Mouse (Mus musculus): ENCODE measurements at regions not wholly inside any gene's neighbourhood (a gene's known extent, or its start where the extent isn't known, plus 50 kb on each side); places are given as distances from the start of the nearest gene placed in this dataset.

DNA sequence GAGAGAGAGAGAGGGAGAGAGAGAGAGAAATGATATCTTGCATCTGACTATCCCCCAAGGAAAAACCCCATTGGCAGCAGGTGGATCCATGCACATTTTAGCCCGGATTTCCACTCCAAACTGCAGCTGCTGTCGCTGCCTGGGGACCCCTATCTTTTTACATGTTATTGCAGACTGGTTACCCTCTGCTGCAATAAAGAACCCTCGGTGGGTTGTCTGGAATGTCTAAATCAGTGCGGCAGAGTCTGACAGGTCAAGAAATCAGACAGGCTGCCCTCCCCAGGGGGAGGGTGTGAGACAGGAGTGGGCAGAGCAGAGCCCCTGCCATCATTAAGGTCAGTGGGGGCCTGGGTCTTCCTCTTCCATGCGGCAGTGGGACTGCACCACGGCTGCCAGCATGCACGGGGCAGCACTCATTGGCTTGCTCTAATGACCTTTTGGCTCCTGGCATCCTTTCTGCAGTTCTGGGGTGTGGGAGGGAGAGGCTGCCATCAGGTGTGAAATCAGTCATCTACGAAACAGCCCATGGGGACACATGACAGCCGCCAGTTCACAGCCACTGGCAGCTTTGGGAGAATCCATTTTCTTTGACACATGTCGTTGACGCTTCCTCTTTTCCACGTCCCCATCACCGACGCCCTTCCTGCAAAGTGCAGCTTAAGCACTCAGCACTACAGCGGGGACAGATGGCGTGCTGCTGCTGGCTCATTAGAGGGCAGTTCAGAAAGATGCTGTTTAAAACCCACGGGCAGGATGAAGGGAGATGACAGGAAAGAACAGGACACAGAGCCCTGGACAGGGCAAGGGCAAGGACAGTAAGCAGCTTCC is 256.8 kb upstream of the Sulf2 start:
- no peak for ATAC-seq (replicated peaks; ENCODE audit: low FRiP score, low TSS enrichment, poor library complexity, severe bottlenecking)

DNA sequence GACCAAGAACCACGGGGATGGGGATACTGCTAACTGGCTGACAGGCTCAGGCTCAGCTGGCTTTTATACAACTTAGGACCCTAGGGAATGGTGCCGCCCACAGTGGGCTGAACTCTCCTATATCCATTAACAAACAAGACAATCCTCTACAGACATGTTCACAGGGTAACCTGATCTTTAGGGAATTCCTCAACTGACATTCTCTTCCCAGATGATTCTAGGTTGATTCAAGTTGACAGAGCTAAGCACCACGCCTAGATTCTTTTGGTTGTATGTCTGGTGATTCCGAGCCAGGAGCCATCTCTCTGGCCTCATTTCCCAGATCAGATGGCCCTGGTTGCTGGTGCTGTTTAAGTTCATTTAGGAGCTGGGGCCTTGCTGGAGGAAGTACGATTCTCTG is 253.9 kb upstream of the Sulf2 start:
- ATAC-seq (replicated peaks; ENCODE audit: low FRiP score, low TSS enrichment, poor library complexity, severe bottlenecking), result no peak

DNA sequence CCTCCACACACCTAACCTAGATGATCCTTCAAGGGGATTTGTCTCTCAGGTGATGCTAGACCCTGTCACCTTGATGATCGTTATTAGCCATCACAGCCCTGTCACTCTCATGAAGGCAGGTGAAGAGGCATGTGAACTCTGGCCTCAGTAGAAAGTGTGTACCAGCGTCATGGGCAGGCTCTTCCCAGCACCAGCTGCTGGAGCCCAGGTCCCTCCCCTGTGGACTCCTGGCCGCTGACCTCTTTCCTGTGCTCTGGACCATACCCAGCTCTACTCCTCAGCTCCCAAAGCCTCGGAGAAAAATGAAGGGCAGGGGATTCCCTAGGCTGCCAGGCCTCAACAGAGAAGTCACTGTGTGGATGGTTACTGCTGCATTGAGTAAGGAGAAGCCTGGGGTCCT is 253.3 kb upstream of the Sulf2 start:
- ATAC-seq (replicated peaks; ENCODE audit: low FRiP score, low TSS enrichment, poor library complexity, severe bottlenecking), result no peak

DNA sequence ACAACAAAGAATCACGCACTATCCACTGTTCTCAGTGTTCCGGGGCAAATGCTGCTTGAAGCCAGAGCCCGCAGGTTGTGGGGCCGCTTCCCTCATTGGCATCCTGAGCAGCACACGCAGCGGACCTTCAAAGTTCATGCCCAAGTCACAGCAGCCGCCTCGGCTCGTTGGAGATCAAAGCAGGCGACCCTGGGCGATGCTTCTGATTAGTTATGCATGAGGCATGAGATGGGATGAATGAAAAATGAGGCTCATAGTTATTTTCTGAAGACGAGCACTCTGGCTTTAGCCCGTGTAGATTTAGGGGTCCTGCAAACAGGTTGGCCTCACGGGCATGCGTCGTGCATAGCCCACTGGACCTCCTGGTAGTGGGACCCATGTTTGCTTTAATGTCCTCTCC is 252.5 kb upstream of the Sulf2 start:
- no peak for ATAC-seq (replicated peaks; ENCODE audit: low FRiP score, low TSS enrichment, poor library complexity, severe bottlenecking)

DNA sequence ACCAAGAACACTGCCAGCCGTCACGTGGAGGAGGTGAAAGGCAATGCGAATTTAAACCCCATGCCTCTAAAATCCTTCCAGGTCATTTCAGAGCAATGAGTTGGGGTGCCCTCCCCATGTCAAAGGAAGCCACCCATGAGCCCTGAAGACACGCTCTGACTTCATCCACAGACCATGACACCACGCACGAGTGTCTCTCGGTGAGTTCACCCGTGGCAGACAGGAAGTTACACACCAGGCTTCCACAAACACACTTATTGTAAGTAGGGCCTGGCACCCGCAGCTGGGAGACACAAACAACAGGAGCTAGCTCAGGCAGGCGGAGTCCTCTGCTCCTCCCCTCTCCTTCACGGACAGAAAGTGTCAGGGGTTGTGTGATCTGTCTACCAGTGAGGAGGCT is 251.4 kb upstream of the Sulf2 start:
- no peak for ATAC-seq (replicated peaks; ENCODE audit: low FRiP score, low TSS enrichment, poor library complexity, severe bottlenecking)

DNA sequence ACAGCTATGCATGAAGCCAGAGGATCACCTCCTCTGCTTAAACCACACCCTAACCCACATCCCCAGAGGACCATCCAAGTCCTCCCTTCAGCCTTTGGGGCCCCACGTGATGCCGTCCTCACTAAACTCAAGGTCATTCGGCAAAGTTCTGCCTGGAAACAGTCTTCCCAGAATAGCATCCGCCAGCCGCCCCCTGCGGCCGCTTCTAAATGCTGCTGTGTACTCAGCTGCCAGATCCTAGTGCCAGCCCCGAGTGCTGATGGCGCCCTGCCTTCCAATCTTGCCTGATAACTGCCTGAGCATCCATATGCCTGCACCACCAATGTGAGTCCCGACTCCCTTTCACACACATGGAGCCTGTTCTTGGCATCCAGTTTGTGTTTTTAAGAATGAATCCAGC is 247.9 kb upstream of the Sulf2 start:
- no peak for ATAC-seq (replicated peaks; ENCODE audit: low FRiP score, low TSS enrichment, poor library complexity, severe bottlenecking)

DNA sequence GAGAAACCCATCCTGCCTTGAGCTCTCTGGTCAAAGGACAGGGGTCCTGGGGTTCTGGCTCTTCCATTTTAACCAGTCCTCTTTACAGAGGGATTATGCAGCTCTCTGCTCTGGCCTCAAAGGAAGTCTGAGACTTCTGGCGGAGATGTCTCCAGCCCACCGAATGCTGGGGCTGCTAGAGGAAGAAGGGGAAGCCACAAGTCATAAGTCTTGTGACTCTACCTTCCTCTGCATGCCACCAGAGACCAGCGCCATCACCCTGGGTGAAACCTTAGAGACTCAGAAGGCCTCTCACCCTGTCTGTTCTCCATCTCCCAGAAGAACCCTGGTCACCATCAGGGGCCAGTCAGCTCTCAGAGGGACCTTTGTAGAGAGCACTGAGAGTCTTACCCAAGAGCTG is 246.4 kb upstream of the Sulf2 start:
- ATAC-seq (replicated peaks; ENCODE audit: low FRiP score, low TSS enrichment, poor library complexity, severe bottlenecking), result no peak

DNA sequence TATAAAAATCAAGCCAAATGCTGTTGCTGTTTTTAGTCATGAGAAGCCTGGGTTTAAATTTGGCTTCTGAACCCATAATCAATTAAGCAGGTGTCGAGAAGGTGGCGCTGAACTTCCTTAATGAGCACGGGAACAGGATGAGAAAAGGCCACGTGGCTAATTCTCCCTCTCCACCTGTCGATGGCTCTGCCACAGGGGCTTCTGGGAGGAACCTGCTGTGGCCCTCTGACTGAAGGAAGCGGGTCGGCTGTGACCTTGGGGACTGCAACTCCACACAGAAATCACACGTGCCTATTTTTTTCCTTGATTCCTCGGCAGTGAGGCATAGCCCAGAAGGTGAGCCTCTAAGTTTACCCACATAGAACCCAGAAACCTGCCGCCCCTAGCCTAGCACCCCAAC is 244.8 kb upstream of the Sulf2 start:
- no peak for ATAC-seq (replicated peaks; ENCODE audit: low FRiP score, low TSS enrichment, poor library complexity, severe bottlenecking)

DNA sequence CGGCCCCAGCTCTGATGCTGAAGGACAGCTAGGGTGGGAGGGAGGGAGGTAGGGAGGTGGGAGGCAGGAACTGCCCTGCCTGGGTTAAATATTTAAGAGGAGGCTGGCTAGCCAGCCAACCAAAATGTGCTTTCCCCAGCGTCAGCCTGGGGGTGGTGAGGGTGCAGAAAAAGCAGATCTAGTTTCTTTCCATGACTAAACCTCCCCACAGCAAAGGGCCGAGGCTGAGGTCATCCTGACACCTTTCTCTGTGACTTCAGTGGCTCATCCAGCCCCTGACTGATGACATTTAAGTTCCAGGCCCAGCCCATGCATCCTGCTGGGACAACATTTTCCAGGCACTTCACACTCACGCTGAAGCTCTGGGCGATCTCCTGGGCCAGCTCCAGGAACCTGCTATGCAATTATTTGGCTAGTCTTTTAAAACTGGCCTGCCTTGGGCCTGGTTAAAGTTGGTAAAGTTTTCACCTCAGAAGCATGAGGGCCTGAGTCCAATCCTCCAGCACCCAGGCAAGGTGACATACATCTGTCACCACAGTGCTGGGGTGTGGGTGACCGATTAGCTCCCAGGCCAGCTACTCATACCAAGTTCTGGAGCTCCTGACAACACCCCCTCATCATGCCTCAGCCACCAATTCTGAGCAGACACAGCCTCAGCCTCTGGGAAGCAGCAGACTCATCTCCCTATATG is 243.8 kb upstream of the Sulf2 start:
- ATAC-seq (replicated peaks; ENCODE audit: low FRiP score, low TSS enrichment, poor library complexity, severe bottlenecking), result no peak

DNA sequence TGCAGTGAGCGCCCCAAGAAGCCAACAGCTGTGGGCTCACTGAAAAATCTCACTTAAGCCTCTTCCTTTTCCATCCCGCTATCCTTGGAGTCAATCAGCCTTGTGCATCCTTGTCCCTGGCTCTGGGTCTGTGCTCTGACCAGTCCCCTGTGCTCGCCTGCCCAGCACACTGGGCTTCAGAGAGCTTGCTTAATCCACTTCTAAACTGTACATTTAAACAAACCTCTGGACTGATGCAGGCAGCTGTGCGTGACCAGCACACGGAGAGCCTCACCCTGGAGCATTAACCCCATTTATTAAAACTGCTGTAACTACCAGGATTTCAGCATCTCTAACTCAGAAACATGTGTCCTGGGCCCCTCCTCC is 243.3 kb upstream of the Sulf2 start:
- ATAC-seq (replicated peaks; ENCODE audit: low FRiP score, low TSS enrichment, poor library complexity, severe bottlenecking), result no peak

DNA sequence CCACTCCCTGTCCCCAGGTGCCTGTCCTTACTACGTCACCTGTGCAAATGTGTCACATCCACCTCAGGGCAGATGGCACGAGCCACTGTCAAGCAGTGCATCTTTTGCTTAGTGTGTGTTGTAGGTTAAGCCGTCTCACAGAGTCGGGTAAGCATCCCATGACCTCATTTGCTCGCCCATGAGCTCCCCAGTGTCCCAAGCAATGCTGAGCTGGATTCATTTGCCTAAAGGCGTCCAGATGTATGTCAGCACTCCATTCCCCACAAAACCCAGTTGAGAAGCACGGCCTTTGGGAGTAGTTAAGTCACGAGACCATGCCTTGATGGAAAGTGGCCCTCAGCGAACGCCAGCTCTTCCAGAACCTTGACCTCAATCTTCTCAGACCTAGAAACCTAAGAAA is 242.7 kb upstream of the Sulf2 start:
- ATAC-seq (replicated peaks; ENCODE audit: low FRiP score, low TSS enrichment, poor library complexity, severe bottlenecking), result no peak

DNA sequence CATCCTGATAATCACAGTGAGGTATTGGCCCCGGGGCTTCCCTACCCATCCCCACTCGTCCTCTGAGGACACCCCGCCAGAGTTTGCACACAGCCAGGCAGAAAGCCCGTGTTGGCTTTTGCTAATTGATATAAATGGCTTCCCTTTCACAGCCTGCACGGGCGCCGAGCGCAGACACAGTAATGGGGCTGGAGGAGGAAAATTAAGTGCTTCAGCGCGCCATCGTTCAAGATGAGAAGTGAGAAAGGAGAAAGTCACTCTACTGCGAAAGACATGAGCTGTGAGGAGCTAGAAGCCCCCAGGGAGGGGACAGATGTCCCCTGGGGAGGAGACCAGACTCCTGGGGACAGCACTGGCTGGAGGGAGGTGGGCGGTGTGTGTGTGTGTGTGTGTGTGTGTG is 239.2 kb upstream of the Sulf2 start:
- no peak for ATAC-seq (replicated peaks; ENCODE audit: low FRiP score, low TSS enrichment, poor library complexity, severe bottlenecking)

DNA sequence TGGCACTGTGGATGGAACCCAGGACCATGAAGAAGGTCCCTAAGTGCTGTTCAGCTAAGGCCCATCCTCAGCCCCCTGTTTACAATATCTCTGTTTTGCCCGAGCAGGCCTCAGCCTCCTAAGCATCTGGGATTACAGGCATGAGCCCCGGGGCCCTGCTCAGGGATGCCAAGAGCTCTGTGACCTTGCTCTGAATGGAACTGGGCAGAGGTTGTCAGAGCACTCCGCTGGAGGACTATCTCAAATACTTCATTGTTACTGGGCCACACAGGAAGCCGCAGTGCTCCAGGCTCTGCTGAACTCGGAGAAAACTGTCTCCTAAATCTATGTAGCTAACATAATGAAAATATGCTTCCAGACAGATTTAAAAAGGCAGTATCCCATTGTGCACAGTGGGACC is 235.7 kb upstream of the Sulf2 start:
- ATAC-seq (replicated peaks; ENCODE audit: low FRiP score, low TSS enrichment, poor library complexity, severe bottlenecking), result no peak

DNA sequence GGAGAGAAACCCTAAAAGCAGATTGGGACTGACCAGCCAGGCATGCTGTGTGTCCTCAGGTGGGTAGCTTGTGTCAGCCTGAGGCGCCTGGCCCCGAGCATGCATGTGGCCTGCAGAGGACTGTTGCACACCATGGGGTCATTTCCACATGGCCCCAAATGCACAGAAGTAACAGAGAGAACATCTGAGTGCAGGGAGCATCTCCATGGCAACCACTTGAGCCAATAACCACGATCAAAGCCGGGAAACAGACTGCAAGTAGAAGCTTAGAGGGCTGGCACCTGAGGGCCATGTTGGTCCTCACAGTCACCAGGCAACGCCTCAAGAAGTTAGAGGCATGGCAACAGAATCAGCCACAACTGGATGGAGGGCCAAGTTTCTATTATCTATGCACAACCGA is 232.6 kb upstream of the Sulf2 start:
- ATAC-seq (replicated peaks; ENCODE audit: low FRiP score, low TSS enrichment, poor library complexity, severe bottlenecking), result no peak

DNA sequence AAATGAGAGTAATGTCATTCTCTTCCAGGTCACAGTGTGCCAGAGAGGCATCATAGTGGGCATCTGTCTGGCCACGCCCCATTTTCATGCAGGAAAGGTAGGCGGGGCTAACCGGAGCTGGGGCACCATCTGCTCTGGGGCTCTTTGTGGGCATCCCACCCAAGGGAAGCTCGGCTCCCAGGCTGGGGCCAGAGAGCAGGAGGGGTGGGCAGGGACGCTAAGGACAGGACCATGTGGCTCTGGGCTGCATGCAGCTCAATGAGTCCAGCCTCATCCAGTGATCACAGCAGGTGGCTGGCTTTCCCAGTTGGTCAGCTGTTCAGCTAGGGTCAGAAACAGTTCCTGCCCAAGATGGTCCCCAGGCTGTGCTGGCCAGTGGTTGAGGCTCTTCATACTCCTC is 231.4 kb upstream of the Sulf2 start:
- no peak for ATAC-seq (replicated peaks; ENCODE audit: low FRiP score, low TSS enrichment, poor library complexity, severe bottlenecking)

DNA sequence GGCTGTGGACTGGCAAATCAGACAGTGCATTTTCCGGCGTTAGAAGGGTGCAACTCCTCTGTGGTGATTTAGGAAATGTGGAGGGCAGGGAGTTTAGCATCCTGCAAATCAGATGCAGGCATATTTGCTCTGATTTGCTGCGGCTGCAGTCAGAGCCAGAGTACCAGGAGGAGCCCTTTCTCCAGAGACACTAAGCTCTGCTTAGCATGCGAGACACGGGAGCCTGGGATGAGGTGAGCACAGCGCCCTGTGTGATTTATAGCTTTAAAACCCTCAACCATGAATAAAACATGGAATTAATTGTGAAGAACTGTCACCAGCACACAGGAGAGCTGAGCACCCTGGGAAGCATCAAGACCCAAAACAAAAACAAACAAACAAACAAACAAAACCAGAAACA is 229.1 kb upstream of the Sulf2 start:
- ATAC-seq (replicated peaks; ENCODE audit: low FRiP score, low TSS enrichment, poor library complexity, severe bottlenecking), result no peak

DNA sequence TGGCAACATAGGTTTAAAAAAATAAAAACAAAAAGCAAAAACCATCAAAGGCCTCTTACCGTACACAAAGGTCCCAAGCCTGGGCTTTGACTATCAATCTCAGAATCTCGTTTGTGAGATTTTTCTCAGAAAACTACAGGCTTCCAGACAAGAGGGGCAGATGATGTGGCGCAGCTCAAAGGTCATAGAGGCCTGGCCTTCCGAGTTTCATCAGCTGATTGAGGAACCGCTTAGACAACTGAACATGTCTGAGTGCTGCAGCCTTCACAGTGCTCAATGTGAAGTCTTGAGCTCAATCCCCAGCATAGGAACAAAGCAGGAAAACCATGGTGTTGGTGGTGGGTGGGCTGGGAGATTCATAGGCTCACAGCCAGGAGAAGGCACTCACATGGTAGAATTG is 227.9 kb upstream of the Sulf2 start:
- no peak for ATAC-seq (replicated peaks; ENCODE audit: low FRiP score, low TSS enrichment, poor library complexity, severe bottlenecking)

DNA sequence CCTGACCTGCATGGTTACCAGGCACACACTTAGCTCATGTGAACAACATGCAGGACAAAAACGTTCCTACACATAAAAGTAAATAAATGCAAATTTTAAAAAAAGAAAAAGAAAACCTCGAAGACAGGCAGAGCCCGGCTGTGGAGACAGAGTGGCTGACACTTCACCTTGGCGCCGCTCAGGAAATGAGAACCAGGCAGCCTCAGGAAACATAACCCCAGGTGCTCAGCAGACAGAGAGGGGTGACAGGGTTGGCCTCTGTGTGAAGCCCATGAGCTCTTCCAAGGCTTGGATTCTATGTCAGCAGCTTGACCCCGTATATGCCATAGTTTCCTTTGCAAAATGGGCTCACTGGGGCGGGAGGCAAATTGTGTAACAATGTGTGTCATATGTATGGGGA is 226.7 kb upstream of the Sulf2 start:
- ATAC-seq (replicated peaks; ENCODE audit: low FRiP score, low TSS enrichment, poor library complexity, severe bottlenecking), result no peak

DNA sequence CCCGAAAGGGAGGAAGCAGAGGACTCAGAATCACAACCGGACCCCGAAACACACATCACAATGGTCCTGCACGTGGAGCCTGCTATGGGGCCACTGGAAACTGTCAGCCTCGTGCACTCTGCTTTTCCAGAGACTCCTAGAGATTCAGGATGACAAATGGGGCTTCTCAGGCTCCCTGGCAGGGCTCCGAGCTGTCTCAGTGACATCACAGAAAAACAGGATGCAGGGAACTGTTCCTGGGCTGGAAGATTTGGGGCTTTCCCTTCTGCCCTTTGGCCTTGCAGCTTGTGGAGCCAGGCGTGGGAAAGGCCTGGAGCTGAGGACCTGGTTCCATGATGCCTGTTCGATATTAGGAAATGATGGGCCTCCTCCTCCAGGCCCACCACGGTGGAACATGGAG is 225.4 kb upstream of the Sulf2 start:
- no peak for ATAC-seq (replicated peaks; ENCODE audit: low FRiP score, low TSS enrichment, poor library complexity, severe bottlenecking)

DNA sequence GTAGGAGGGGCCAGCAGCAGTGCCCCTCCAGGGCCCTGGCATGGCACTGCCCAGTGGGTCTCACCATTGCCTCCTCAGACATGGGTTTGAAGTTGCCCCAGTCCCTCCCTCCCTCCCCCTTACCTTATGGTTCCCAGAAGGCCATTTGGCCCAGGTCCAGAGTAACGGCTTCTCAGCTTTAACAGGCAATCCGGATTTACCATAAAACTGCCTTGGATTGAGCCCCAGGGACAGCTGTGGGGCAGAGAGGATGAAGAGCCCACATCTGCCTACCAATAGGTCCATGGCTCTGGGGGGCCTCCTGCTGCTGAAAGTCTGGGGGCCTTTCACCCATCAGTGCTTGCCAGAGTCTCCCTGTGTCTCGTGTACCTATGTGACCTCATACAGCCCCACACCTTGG is 222.9 kb upstream of the Sulf2 start:
- no peak for ATAC-seq (replicated peaks; ENCODE audit: low FRiP score, low TSS enrichment, poor library complexity, severe bottlenecking)

DNA sequence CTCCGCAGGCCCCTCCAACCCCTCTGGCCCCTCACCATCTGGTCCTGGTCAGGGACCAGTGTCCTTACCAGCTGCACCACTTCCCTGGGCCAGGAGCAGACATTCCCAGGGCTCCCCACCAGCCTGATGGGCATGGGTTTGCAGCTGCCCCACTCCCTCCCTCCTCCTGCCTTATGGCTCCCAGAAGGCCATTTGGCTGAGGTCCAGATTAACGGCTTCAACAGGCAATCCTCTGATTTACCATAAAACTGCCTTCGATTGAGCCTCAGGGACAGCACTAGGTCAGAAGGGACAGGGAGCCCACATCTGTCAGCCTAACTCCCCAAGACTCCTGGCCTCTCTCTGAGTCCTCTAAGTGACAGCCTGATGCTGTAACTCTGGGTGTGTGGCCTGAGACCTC is 221.9 kb upstream of the Sulf2 start:
- no peak for ATAC-seq (replicated peaks; ENCODE audit: low FRiP score, low TSS enrichment, poor library complexity, severe bottlenecking)

Measured in megakaryocyte-erythroid progenitor cell, adult 5-6 weeks (primary cell).